Mouse (Mus musculus) limb, embryonic 12.5 days (tissue): Measurements from ENCODE around the gene Scgb2b2. TPM values are rescaled to one million over a fixed set of nuclear protein-coding genes. Genes with fewer than 3 reads are reported as not detected.

Experiments
- ATAC-seq: fragments of 200-750 bp; cut with Nextera tagmentation; 2 replicates; pipeline ENCODE4 v1.8.0; 2017; ENCODE audit warnings: low read depth, moderate TSS enrichment; ENCODE audit not compliant: insufficient number of reproducible peaks, insufficient read depth, low FRiP score, low TSS enrichment
- H3K27ac ChIP-seq: fragments of 300-500 bp; sonication (generic); 2 replicates; pipeline ENCODE4 v1.5.1; 2016; ENCODE audit warnings: mild to moderate bottlenecking, moderate library complexity
- H3K27me3 ChIP-seq: fragments of 300-500 bp; sonication (generic); 2 replicates; pipeline ENCODE4 v1.6.1; 2016; ENCODE audit warnings: mild to moderate bottlenecking, moderate library complexity
- H3K36me3 ChIP-seq: fragments of 300-500 bp; sonication (generic); 2 replicates; pipeline ENCODE4 v1.6.1; 2016; ENCODE audit warnings: mild to moderate bottlenecking, moderate library complexity
- H3K4me1 ChIP-seq: fragments of 300-500 bp; sonication (generic); replicated peaks from 2 replicates; pipeline ENCODE4 v1.6.1; 2016
- H3K4me2 ChIP-seq: fragments of 300-500 bp; sonication (generic); 2 replicates; pipeline ENCODE4 v1.6.1; 2016; ENCODE audit warnings: mild to moderate bottlenecking, moderate library complexity
- H3K4me3 ChIP-seq: fragments of 300-500 bp; sonication (generic); replicated peaks from 2 replicates; pipeline ENCODE4 v1.5.1; 2016; ENCODE audit warnings: mild to moderate bottlenecking
- H3K9ac ChIP-seq: fragments of 300-500 bp; sonication (generic); replicated peaks from 2 replicates; pipeline ENCODE4 v1.6.1; 2016; ENCODE audit warnings: mild to moderate bottlenecking, moderate library complexity
- H3K9me3 ChIP-seq: fragments of 300-500 bp; sonication (generic); 2 replicates; pipeline ENCODE4 v1.6.1; 2016; ENCODE audit warnings: mild to moderate bottlenecking, moderate library complexity
- WGBS: fragments of 180-500 bp; shearing (Covaris S2); methylation state at CpG from one replicate; pipeline ENCODE4 v1.1.7; 2016; 5-methylcytosine and 5-hydroxymethylcytosine counted together
- polyA plus RNA-seq: library from polyadenylated mRNA; unstranded; fragments of >200 nt; fragmentation: Nextera tagmentation; extraction: Ambion mirVana; gene quantifications from 2 replicates; pipeline ENCODE4 v1.2.1, GENCODE M21; 2016

The Scgb2b2 gene
- polyA plus RNA-seq = not detected in 2 replicates

DNA sequence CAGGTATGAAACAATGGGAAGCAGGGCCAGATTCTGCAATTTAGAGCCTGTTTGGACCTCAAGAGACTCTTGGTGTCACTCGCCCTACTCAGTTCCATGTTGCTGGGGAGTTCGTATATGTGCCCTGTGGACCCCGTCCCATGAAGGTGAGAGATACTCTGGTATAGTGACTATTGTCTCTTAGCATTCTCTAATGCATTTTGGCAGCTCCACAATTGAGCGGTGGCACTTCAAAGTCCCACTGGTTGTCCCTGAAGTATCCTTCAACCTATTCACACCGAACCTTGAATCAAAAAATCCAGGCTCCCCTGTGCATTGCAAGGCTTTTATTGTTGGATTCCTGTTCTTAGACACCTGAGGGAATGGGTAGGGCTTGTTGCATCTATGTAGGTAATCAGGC is at the start of gene Scgb2b2:
Scgb2b2 (plus strand) TSS at position 301 of the 400 bp plus-strand sequence.
- H3K27ac ChIP-seq = no peak within 1 kb of the TSS
- H3K27me3 ChIP-seq = no peaks in the 10 kb centered on the region
- H3K36me3 ChIP-seq = no peaks in the 10 kb centered on the region
- H3K4me2 ChIP-seq = no peak within 1 kb of the TSS
- H3K4me1 ChIP-seq = no peaks in the 10 kb centered on the region
- H3K9me3 ChIP-seq = peaks cover 38% of the 10 kb centered on the region; the same call in 1 of the 2 replicates
- WGBS = 88% methylated on average over 5 of the region's 5 CpGs
- H3K9ac ChIP-seq = no peak within 1 kb of the TSS
- no peak for ATAC-seq
- no peak within 1 kb of the TSS for H3K4me3 ChIP-seq

DNA sequence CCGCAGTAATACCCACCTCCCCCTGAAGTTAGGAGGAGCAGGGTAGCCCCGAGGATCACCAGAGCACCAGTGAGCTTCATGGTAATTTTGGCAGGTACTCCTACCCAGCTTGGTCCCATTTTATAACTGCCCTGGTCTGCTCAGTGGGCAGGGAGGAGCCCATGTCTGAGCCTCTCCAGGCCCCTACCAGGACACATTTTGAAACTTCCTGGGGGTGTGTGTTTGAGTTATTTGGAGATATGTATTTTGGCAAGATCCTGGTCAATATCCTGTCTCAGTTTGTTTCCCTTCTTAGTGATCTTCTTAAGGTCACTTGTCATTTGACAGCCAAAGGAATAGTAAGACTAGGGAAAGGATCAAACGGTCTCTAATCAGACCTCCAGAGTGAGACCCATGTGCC is 1.4 kb downstream of the Scgb2b2 start, which contains the start of gene Scgb1b2:
Scgb1b2 (minus strand) TSS at position 101 of the 400 bp plus-strand sequence.
- H3K4me1 ChIP-seq = no peaks in the 10 kb centered on the region
- ATAC-seq = no peak
- H3K27me3 ChIP-seq = no peaks in the 10 kb centered on the region
- WGBS = 76% methylated on average over 3 of the region's 3 CpGs
- H3K4me2 ChIP-seq = no peak within 1 kb of the TSS
- peaks cover 35% of the 10 kb centered on the region; the same call in 1 of the 2 replicates for H3K9me3 ChIP-seq
- no peak within 1 kb of the TSS for H3K4me3 ChIP-seq
- no peak within 1 kb of the TSS for H3K27ac ChIP-seq
- no peak within 1 kb of the TSS for H3K9ac ChIP-seq
- no peaks in the 10 kb centered on the region for H3K36me3 ChIP-seq

Other genes starting within 250 kb of the Scgb2b2 start
- gene Fxyd5, start 248.0 kb upstream of the Scgb2b2 start, polyA plus RNA-seq = 9.9 and 10.3 TPM in 2 replicates
- gene Fxyd7, start 239.0 kb upstream of the Scgb2b2 start, polyA plus RNA-seq = 9.7 and 10.6 TPM in 2 replicates
- 23.6 and 28.2 TPM in 2 replicates for gene Fxyd1, start 233.3 kb upstream of the Scgb2b2 start, polyA plus RNA-seq
- 0.61 and 0.87 TPM in 2 replicates for gene Lgi4, start 231.2 kb upstream of the Scgb2b2 start, polyA plus RNA-seq
- 18.3 and 19.2 TPM in 2 replicates for gene Fxyd3, start 213.8 kb upstream of the Scgb2b2 start, polyA plus RNA-seq
- 2.4 and 3.6 TPM in 2 replicates for gene Hpn, start 175.2 kb upstream of the Scgb2b2 start, polyA plus RNA-seq
- 1.4 and 2.0 TPM in 2 replicates for gene Scn1b, start 163.5 kb upstream of the Scgb2b2 start, polyA plus RNA-seq
- 95.1 and 104 TPM in 2 replicates for gene Gramd1a, start 134.6 kb upstream of the Scgb2b2 start, polyA plus RNA-seq
- gene Scgb1b2, start 1.3 kb downstream of the Scgb2b2 start, polyA plus RNA-seq = not detected in 2 replicates
- gene Scgb2b3, start 71.6 kb downstream of the Scgb2b2 start, polyA plus RNA-seq = not detected in 2 replicates
- gene Scgb1b3, start 85.1 kb downstream of the Scgb2b2 start, polyA plus RNA-seq = not detected in 2 replicates